Mouse (Mus musculus) midbrain, embryonic 10.5 days (tissue): ENCODE results near the gene Ssr2. TPM values are rescaled to one million over a fixed set of nuclear protein-coding genes. Genes with fewer than 3 reads are reported as not detected.

Experiments used
- DNase-seq: peaks from one replicate; pipeline ENCODE4 v3.0.0-alpha.2; 2017; ENCODE audit warnings: low spot score
- H3K27ac ChIP-seq: fragments of 300-500 bp; sonication (generic); replicated peaks from 2 replicates; pipeline ENCODE4 v1.5.1; 2016; ENCODE audit warnings: mild to moderate bottlenecking
- H3K27me3 ChIP-seq: fragments of 300-500 bp; sonication (generic); 2 replicates; pipeline ENCODE4 v1.6.1; 2016; ENCODE audit warnings: low read depth, mild to moderate bottlenecking; ENCODE audit not compliant: poor library complexity, severe bottlenecking
- H3K36me3 ChIP-seq: fragments of 300-500 bp; sonication (generic); 2 replicates; pipeline ENCODE4 v1.6.1; 2016; ENCODE audit warnings: mild to moderate bottlenecking, moderate library complexity
- H3K4me1 ChIP-seq: fragments of 300-500 bp; sonication (generic); 2 replicates; pipeline ENCODE4 v1.6.1; 2016
- H3K4me3 ChIP-seq: fragments of 300-500 bp; sonication (generic); 2 replicates; pipeline ENCODE4 v1.5.1; 2016; ENCODE audit warnings: mild to moderate bottlenecking, moderate library complexity
- H3K9me3 ChIP-seq: fragments of 300-500 bp; sonication (generic); replicated peaks from 2 replicates; pipeline ENCODE4 v1.6.1; 2016; ENCODE audit warnings: mild to moderate bottlenecking
- WGBS: fragments of 180-500 bp; shearing (Covaris S2); methylation state at CpG from one replicate; pipeline ENCODE4 v1.1.7; 2016; 5-methylcytosine and 5-hydroxymethylcytosine counted together
- polyA plus RNA-seq: library from polyadenylated mRNA; unstranded; fragments of >200 nt; fragmentation: Nextera tagmentation; extraction: Ambion mirVana; gene quantifications from 2 replicates; pipeline ENCODE4 v1.2.1, GENCODE M21; 2016

Ssr2 gene
- polyA plus RNA-seq, 1 experiment from 2014 or later, result 207 TPM

GRCm38 (mm10) chr3:88626316-88626715 is 50.6 kb downstream of the Ssr2 start:
- peaks cover 82% of the 10 kb centered on the region for H3K4me1 ChIP-seq
- H3K4me3 ChIP-seq, result peak overlapping the region; percentile 18; the same call in 1 of the 2 replicates
- no peaks in the 10 kb centered on the region for H3K27me3 ChIP-seq
- WGBS, result 88% methylated on average over 7 of the region's 7 CpGs
- no peak for DNase-seq
- peaks cover 68% of the 10 kb centered on the region for H3K36me3 ChIP-seq
- H3K27ac ChIP-seq, result 0 out of 2 replicates have a peak overlapping the region, but pooled peaks have one; percentile 33
- no peaks in the 10 kb centered on the region for H3K9me3 ChIP-seq

DNA sequence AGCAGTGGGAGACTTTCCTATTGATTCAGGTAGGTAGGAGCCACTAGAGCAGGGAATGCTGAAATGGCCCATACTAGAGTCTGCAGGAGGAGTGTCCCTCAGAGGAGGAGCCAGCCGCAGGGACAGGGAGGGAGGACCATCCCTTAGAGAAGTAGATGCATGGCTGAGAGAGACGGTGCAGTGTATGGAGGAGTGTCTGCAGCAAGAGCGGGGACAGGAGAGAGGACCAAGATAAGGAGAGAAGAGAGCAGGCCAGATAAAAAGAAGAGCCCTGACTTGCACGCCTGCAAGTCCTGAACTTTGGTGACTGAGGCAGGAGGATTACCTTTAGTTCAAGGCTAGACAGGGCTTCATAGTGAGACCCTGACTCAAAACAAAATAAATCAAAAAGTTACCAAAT is 51.4 kb downstream of the Ssr2 start:
- Histone ChIP-seq H3K4me3 (no peak overlapping the region), H3K36me3 (peaks cover 76% of the 10 kb centered on the region), H3K27ac (no peak overlapping the region; the same call in 1 of the 2 replicates), H3K9me3 (no peaks in the 10 kb centered on the region), H3K27me3 (no peaks in the 10 kb centered on the region), H3K4me1 (peaks cover 82% of the 10 kb centered on the region)
- 75% methylated on average over 4 of the region's 4 CpGs for WGBS
- DNase-seq, result no peak

GRCm38 (mm10) chr3:88627535-88627934 is 51.9 kb downstream of the Ssr2 start:
- no peaks in the 10 kb centered on the region for H3K27me3 ChIP-seq
- 88% methylated on average over 2 of the region's 2 CpGs for WGBS
- H3K36me3 ChIP-seq, result peaks cover 80% of the 10 kb centered on the region
- no peak overlapping the region for H3K4me3 ChIP-seq
- H3K27ac ChIP-seq, result no peak overlapping the region
- H3K9me3 ChIP-seq, result no peaks in the 10 kb centered on the region
- DNase-seq, result no peak
- peaks cover 78% of the 10 kb centered on the region for H3K4me1 ChIP-seq

DNA sequence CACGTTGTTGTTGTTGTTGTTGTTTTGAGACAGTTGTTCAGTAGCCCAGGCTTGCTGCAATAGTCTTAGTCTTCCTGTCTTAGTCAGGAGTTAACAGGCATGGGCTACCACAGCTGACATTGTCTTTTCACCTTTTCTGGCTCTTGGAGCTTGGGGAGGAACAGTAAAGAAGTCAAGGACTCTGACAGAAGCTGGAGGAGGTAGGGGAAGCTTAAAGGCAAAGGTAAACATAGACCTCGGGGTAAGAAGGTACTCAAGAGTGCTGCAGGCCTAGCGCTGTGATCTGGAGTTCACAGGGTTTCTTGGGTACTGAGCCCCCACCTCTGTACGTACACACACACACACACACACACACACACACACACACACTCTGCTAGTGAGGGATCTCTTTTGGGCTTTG is 53.1 kb downstream of the Ssr2 start:
- DNase-seq, result no peak
- Histone ChIP-seq H3K36me3 (peaks cover 92% of the 10 kb centered on the region), H3K4me3 (0 out of 2 replicates have a peak overlapping the region, but pooled peaks have one; percentile 1), H3K27me3 (no peaks in the 10 kb centered on the region), H3K27ac (peak overlapping the region; percentile 28; the same call in 1 of the 2 replicates), H3K4me1 (peaks cover 66% of the 10 kb centered on the region), H3K9me3 (no peaks in the 10 kb centered on the region)
- 80% methylated on average over 4 of the region's 4 CpGs for WGBS

GRCm38 (mm10) chr3:88629244-88629643 is 53.6 kb downstream of the Ssr2 start:
- WGBS, result 83% methylated on average over 13 of the region's 13 CpGs
- H3K27me3 ChIP-seq, result no peaks in the 10 kb centered on the region
- no peak for DNase-seq
- peaks cover 61% of the 10 kb centered on the region for H3K4me1 ChIP-seq
- H3K4me3 ChIP-seq, result 0 out of 2 replicates have a peak overlapping the region, but pooled peaks have one; percentile 1
- peaks cover 96% of the 10 kb centered on the region for H3K36me3 ChIP-seq
- no peaks in the 10 kb centered on the region for H3K9me3 ChIP-seq
- peak overlapping the region; percentile 28; the same call in 1 of the 2 replicates for H3K27ac ChIP-seq

GRCm38 (mm10) chr3:88630018-88630417 is 54.3 kb downstream of the Ssr2 start:
- peaks cover 96% of the 10 kb centered on the region for H3K36me3 ChIP-seq
- H3K9me3 ChIP-seq, result no peaks in the 10 kb centered on the region
- 80% methylated on average over 9 of the region's 9 CpGs for WGBS

GRCm38 (mm10) chr3:88630849-88631341 is 55.2 kb downstream of the Ssr2 start:
- H3K27ac ChIP-seq, result no peak overlapping the region
- H3K36me3 ChIP-seq, result peaks cover 96% of the 10 kb centered on the region
- WGBS, result 66% methylated on average over 6 of the region's 6 CpGs
- no peaks in the 10 kb centered on the region for H3K9me3 ChIP-seq
- H3K4me1 ChIP-seq, result peaks cover 44% of the 10 kb centered on the region
- no peaks in the 10 kb centered on the region for H3K27me3 ChIP-seq
- H3K4me3 ChIP-seq, result no peak overlapping the region
- no peak for DNase-seq

More at GRCm38 (mm10) chr3:88630018-88630417, 54.3 kb downstream of the Ssr2 start:
- Histone ChIP-seq H3K4me3 (0 out of 2 replicates have a peak overlapping the region, but pooled peaks have one; percentile 5), H3K4me1 (peaks cover 53% of the 10 kb centered on the region), H3K27ac (no peak overlapping the region), H3K27me3 (no peaks in the 10 kb centered on the region)
- DNase-seq, result no peak

- peak; percentile 37 for DNase-seq
- Histone ChIP-seq H3K36me3 (peaks cover 97% of the 10 kb centered on the region), H3K4me3 (no peak overlapping the region), H3K4me1 (peaks cover 33% of the 10 kb centered on the region), H3K9me3 (no peaks in the 10 kb centered on the region), H3K27me3 (no peaks in the 10 kb centered on the region), H3K27ac (no peak overlapping the region)
- WGBS, result 82% methylated on average over 12 of the region's 12 CpGs
These were observed 56.4 kb downstream of the Ssr2 start for GRCm38 (mm10) chr3:88631921-88632587.

DNA sequence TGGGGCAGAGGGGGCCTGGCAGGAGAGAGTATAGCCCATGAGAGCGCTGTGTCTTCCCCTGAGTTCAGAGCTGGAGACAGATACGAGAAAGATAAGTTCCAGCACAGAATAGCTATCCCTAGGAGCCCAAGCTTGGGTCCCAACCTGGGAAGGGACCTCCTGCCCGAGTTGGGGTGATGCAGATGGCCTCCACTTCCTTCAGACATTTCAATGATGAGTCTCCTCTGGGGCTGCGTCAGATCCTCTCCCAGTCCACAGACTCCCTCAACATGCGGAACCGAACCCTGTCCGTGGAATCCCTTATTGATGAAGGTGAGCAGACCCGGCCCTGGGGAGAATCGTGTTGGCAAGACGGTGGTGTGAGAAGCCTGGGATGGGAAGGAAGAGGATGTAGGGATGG is 57.4 kb downstream of the Ssr2 start:
- DNase-seq, result no peak
- Histone ChIP-seq H3K9me3 (no peaks in the 10 kb centered on the region), H3K27me3 (no peaks in the 10 kb centered on the region), H3K36me3 (peaks cover 99% of the 10 kb centered on the region), H3K4me1 (peaks cover 26% of the 10 kb centered on the region), H3K4me3 (no peak overlapping the region), H3K27ac (no peak overlapping the region)
- 97% methylated on average over 10 of the region's 10 CpGs for WGBS

GRCm38 (mm10) chr3:88635506-88636275 is 60.0 kb downstream of the Ssr2 start:
- Histone ChIP-seq H3K4me1 (0 out of 2 replicates have a peak, but pooled peaks cover 3% of the 10 kb centered on the region), H3K27me3 (no peaks in the 10 kb centered on the region), H3K27ac (no peak overlapping the region), H3K4me3 (no peak overlapping the region), H3K9me3 (no peaks in the 10 kb centered on the region), H3K36me3 (peaks cover 99% of the 10 kb centered on the region)
- WGBS, result 92% methylated on average over 19 of the region's 19 CpGs
- DNase-seq, result no peak

- H3K36me3 ChIP-seq, result peaks cover 99% of the 10 kb centered on the region
- WGBS, result 96% methylated on average over 8 of the region's 8 CpGs
These were observed 60.9 kb downstream of the Ssr2 start for GRCm38 (mm10) chr3:88636555-88636986.

GRCm38 (mm10) chr3:88637134-88637533 is 61.5 kb downstream of the Ssr2 start:
- no peak for DNase-seq
- H3K36me3 ChIP-seq, result peaks cover 99% of the 10 kb centered on the region
- 94% methylated on average over 5 of the region's 5 CpGs for WGBS

More at GRCm38 (mm10) chr3:88636555-88636986, 60.9 kb downstream of the Ssr2 start:
- Histone ChIP-seq H3K27me3 (no peaks in the 10 kb centered on the region), H3K4me1 (no peaks in the 10 kb centered on the region), H3K9me3 (no peaks in the 10 kb centered on the region), H3K4me3 (no peak overlapping the region), H3K27ac (no peak overlapping the region)
- no peak for DNase-seq

More at GRCm38 (mm10) chr3:88637134-88637533, 61.5 kb downstream of the Ssr2 start:
- H3K27me3 ChIP-seq, result no peaks in the 10 kb centered on the region
- no peaks in the 10 kb centered on the region for H3K4me1 ChIP-seq
- H3K9me3 ChIP-seq, result no peaks in the 10 kb centered on the region
- H3K4me3 ChIP-seq, result no peak overlapping the region
- no peak overlapping the region for H3K27ac ChIP-seq
